Comparison of ENCODE assay signal across 9 mouse cellular contexts in the genomic region with DNA sequence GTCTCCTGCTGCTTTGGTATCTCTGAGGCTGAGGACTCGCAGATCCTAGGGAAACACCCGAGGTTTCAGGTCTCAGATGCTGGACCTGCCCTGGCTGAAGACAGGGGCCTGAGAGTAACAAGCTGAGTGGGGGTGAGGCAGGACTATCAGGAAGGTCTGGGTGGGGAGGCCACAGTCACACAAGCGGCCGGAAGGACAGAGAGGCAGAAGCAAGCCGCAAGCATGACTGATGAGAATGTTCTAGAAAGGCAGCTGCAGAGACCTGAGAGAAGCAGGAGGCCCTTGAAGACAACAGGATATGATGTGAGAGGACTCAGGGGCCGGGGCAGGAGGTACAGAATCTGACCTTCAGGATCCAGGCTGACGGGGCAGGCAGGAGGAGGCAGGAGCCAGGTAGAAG. TPM values are rescaled to one million over a fixed set of nuclear protein-coding genes. Genes with fewer than 3 reads are reported as not detected.
A peak's percentile ranks its signal among the peaks of the same experiment; 100 is the strongest.
DNase-seq lines count a peak whose midpoint lies in the region; ATAC-seq and TF ChIP-seq lines count a peak whose summit lies in the region.
"Had no signal": no experiment of that assay in that cellular context is flagged by ENCODE, and none has a peak within 500 bp of the region (broad histone marks: within the 10 kb centered on the region; RNA-seq: fewer than 3 reads in every experiment).

No protein-coding gene starts in this region.

- intact Hi-C loops in gastrocnemius, postnatal 14 days (cut with DNase I; ENCODE audit: low total_unique reads) = no loop called here
- intact Hi-C loops in left cerebral cortex, postnatal 4 days (cut with DNase I) = no loop called here

- H3K9ac ChIP-seq in lung, embryonic 14.5 days = peak overlapping the region; percentile 37; the same call in 1 of the 2 replicates
- 0 out of 2 replicates have a peak overlapping the region, but pooled peaks have one; percentile 76 for H3K9ac ChIP-seq in heart, embryonic 13.5 days

- no peak for TF ChIP-seq CTCF in lung, embryonic 14.5 days (IDR thresholded peaks at IDR 0.05; ENCODE audit: low read depth)

- peak overlapping the region; percentile 95 for H3K27ac ChIP-seq in lung, embryonic 14.5 days (ENCODE audit: low read depth)
- peak overlapping the region; percentile 91 for H3K27ac ChIP-seq in heart, embryonic 13.5 days (replicated peaks)

- 33% methylated on average over 7 of the region's 7 CpGs for WGBS in lung, embryonic 14.5 days
- 52% methylated on average over 7 of the region's 7 CpGs for WGBS in heart, embryonic 13.5 days

- peaks cover 51% of the 10 kb centered on the region for H3K4me1 ChIP-seq in lung, embryonic 14.5 days (ENCODE audit: insufficient read depth)
- H3K4me1 ChIP-seq in heart, embryonic 13.5 days = peaks cover 76% of the 10 kb centered on the region

- ATAC-seq in lung, embryonic 14.5 days (ENCODE audit: insufficient read depth) = no peak
- no peak for ATAC-seq in heart, embryonic 13.5 days (ENCODE audit: extremely low read depth, insufficient number of reproducible peaks, low FRiP score, low TSS enrichment)

- H3K4me3 ChIP-seq in lung, embryonic 14.5 days (ENCODE audit: low read depth, low read length) = no peak overlapping the region
- no peak overlapping the region for H3K4me3 ChIP-seq in heart, embryonic 13.5 days

- H3K27me3 ChIP-seq in lung, embryonic 14.5 days (ENCODE audit: insufficient read depth, low read length) = no peaks in the 10 kb centered on the region
- H3K27me3 ChIP-seq in heart, embryonic 13.5 days (replicated peaks) = peaks cover 16% of the 10 kb centered on the region; the same call in 1 of the 2 replicates

- H3K4me2 ChIP-seq in lung, embryonic 14.5 days = peak overlapping the region; percentile 69
- H3K4me2 ChIP-seq in heart, embryonic 13.5 days = peak overlapping the region; percentile 65

- H3K36me3 ChIP-seq in lung, embryonic 14.5 days (ENCODE audit: insufficient read depth) = no peaks in the 10 kb centered on the region
- H3K36me3 ChIP-seq in heart, embryonic 13.5 days = no peaks in the 10 kb centered on the region

- no peaks in the 10 kb centered on the region for H3K9me3 ChIP-seq in lung, embryonic 14.5 days (ENCODE audit: low read depth, low read length)
- no peaks in the 10 kb centered on the region for H3K9me3 ChIP-seq in heart, embryonic 13.5 days

- no peak for DNase-seq in lung, embryonic 14.5 days
- DNase-seq in lung, postnatal 10 days = no peak
- peak; percentile 55 to 57 for DNase-seq in lung, postnatal 4 days
- peak; percentile 74 for DNase-seq in thymus, postnatal 25 days
- DNase-seq in gastrocnemius, postnatal 14 days = no peak
- no peak for DNase-seq in adrenal gland, postnatal 36 days
- DNase-seq in left cerebral cortex, postnatal 4 days = no peak
- DNase-seq: layer of hippocampus, postnatal 36 days had no signal

RNA-seq across cellular contexts. Expression of a gene that starts 1.1 kb away (rescaled TPM):
- 11.2 and 12.6 TPM in 2 replicates for polyA plus RNA-seq in lung, embryonic 14.5 days (2014; fragmentation: Nextera tagmentation; extraction: Ambion mirVana)
- polyA plus RNA-seq in heart, embryonic 13.5 days (2015; fragmentation: Nextera tagmentation; extraction: Ambion mirVana) = 2.8 and 3.5 TPM in 2 replicates
- 1 to 10 TPM; 2.1 to 2.4 TPM for total RNA-seq in gastrocnemius, postnatal 14 days (2021)
- total RNA-seq in adrenal gland, postnatal 36 days (2021) = 1 to 10 TPM; 2.6 to 4.3 TPM
- total RNA-seq in left cerebral cortex, postnatal 4 days (2021) = 1 to 10 TPM; 6.1 to 6.9 TPM

RNA-seq across cellular contexts. Expression of a gene that starts 42.0 kb away (rescaled TPM):
- polyA plus RNA-seq in lung, embryonic 14.5 days (2014; fragmentation: Nextera tagmentation; extraction: Ambion mirVana) = not detected in 2 replicates
- not detected in 2 replicates for polyA plus RNA-seq in heart, embryonic 13.5 days (2015; fragmentation: Nextera tagmentation; extraction: Ambion mirVana)
- total RNA-seq in gastrocnemius, postnatal 14 days (2021) = not detected
- 1 to 10 TPM; 3.9 to 7.8 TPM for total RNA-seq in adrenal gland, postnatal 36 days (2021)
- not detected for total RNA-seq in left cerebral cortex, postnatal 4 days (2021)
- total RNA-seq: layer of hippocampus, postnatal 36 days had no signal

RNA-seq across cellular contexts. Expression of a gene that starts 48.2 kb away (rescaled TPM):
- not detected in 2 replicates for polyA plus RNA-seq in lung, embryonic 14.5 days (2014; fragmentation: Nextera tagmentation; extraction: Ambion mirVana)
- polyA plus RNA-seq in heart, embryonic 13.5 days (2015; fragmentation: Nextera tagmentation; extraction: Ambion mirVana) = not detected in 2 replicates
- not detected for total RNA-seq in gastrocnemius, postnatal 14 days (2021)
- 10 to 100 TPM in 1 of 2 experiments, 1 to 10 TPM in 1; 5.4 to 10.7 TPM for total RNA-seq in adrenal gland, postnatal 36 days (2021)
- total RNA-seq in left cerebral cortex, postnatal 4 days (2021) = not detected
- total RNA-seq: layer of hippocampus, postnatal 36 days had no signal

RNA-seq across cellular contexts. Expression of a gene that starts 59.8 kb away (rescaled TPM):
- not detected in 2 replicates for polyA plus RNA-seq in lung, embryonic 14.5 days (2014; fragmentation: Nextera tagmentation; extraction: Ambion mirVana)
- not detected in 2 replicates for polyA plus RNA-seq in heart, embryonic 13.5 days (2015; fragmentation: Nextera tagmentation; extraction: Ambion mirVana)
- not detected for total RNA-seq in gastrocnemius, postnatal 14 days (2021)
- total RNA-seq in adrenal gland, postnatal 36 days (2021) = 10 to 100 TPM; 38.6 to 61.1 TPM
- total RNA-seq in left cerebral cortex, postnatal 4 days (2021) = not detected
- total RNA-seq: layer of hippocampus, postnatal 36 days had no signal

Comparison
In these comparisons a context has a peak if more than half of its experiments do, and no peak if none do; other contexts are left out.
1. DNase-seq: peak in lung, postnatal 4 days (2 of 2) and thymus, postnatal 25 days (single experiment); none in lung, embryonic 14.5 days (single experiment), lung, postnatal 10 days (single experiment), gastrocnemius, postnatal 14 days (single experiment), adrenal gland, postnatal 36 days (0 of 2) and left cerebral cortex, postnatal 4 days (single experiment).
2. RNA of a gene that starts 42.0 kb away (total RNA-seq): 3.9 to 7.8 TPM in adrenal gland, postnatal 36 days; not detected in gastrocnemius, postnatal 14 days and not detected in left cerebral cortex, postnatal 4 days; every median in the first group is over 4 times any median in the second.
3. RNA of a gene that starts 48.2 kb away (total RNA-seq): 5.4 to 10.7 TPM in adrenal gland, postnatal 36 days; not detected in gastrocnemius, postnatal 14 days and not detected in left cerebral cortex, postnatal 4 days; every median in the first group is over 4 times any median in the second.